Mouse (Mus musculus): ENCODE measurements at regions not wholly inside any gene's neighbourhood (a gene's known extent, or its start where the extent isn't known, plus 50 kb on each side); places are given as distances from the start of the nearest gene placed in this dataset.

DNA sequence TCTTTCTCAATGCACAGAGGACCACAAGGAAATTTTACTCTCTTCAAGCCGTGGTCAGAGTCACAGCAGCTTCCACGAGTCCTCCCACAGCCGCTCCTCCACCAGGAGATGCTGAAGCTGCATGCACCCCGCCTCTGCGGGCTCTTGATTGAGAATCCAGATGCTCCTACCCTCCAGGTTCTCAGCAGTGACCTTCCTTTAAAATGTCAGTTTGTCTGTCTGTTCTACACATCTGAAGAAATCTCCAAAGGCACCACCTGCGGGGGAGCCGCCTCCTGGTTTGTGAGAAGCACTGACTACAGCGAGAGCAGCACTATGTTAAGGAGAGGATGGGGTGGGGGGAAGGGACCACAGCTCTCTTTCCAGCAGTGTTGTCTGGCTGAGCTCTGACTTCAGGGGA is 303.8 kb downstream of the Hlx start:
- Histone ChIP-seq H3K79me3 (ENCODE audit: low read depth) (no peaks in the 10 kb centered on the region), H3K36me3 (ENCODE audit: control insufficient read depth, insufficient read depth) (no peaks in the 10 kb centered on the region), H3K27me3 (ENCODE audit: control insufficient read depth, insufficient read depth, insufficient read length) (no peaks in the 10 kb centered on the region), H3K79me2 (ENCODE audit: control insufficient read depth, insufficient read depth) (no peaks in the 10 kb centered on the region), H3ac (ENCODE audit: control insufficient read depth, insufficient read length, low read depth) (no peak overlapping the region), H3K4me3 (ENCODE audit: insufficient read depth, poor library complexity, severe bottlenecking) (no peak overlapping the region)
- TF ChIP-seq CEBPB (IDR thresholded peaks at IDR 0.05; ENCODE audit: low read depth) (no peak), USF1 (IDR thresholded peaks at IDR 0.05; ENCODE audit: low read depth) (no peak), MAX (IDR thresholded peaks at IDR 0.05) (no peak), FOSL1 (IDR thresholded peaks at IDR 0.05; ENCODE audit: insufficient read depth, low read length, poor library complexity, severe bottlenecking) (no peak), MYOD1 (IDR thresholded peaks at IDR 0.05; ENCODE audit: control insufficient read depth, insufficient read length, low read depth) (no peak), CTCF (IDR thresholded peaks at IDR 0.05; ENCODE audit: control insufficient read depth, insufficient read depth, insufficient read length) (no peak), MYOG (IDR thresholded peaks at IDR 0.05; ENCODE audit: control insufficient read depth, extremely low read depth, insufficient read length) (no peak)

DNA sequence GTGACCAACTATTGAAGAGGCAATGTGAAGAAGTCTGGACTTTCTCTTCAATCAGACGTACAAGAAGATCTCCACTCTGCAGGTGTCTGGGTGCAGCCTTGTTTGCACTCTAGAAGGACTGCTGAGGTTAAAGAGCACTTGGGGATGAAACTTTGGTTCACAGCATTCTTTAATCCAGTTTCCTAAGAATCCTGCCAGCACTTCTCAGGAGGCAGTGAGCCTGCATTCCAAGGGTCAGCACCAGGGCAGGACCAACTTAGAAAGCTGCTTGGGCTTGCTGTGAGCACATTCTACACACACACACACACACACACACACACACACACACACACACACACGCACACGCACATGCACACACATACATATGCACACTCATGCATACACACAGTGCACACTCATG is 304.4 kb downstream of the Hlx start:
- H3K79me3 ChIP-seq (ENCODE audit: low read depth), result no peaks in the 10 kb centered on the region
- no peak overlapping the region for H3K4me3 ChIP-seq (ENCODE audit: insufficient read depth, poor library complexity, severe bottlenecking)
- H3K36me3 ChIP-seq (ENCODE audit: control insufficient read depth, insufficient read depth), result no peaks in the 10 kb centered on the region
- no peak overlapping the region for H3ac ChIP-seq (ENCODE audit: control insufficient read depth, insufficient read length, low read depth)
- H3K27me3 ChIP-seq (ENCODE audit: control insufficient read depth, insufficient read depth, insufficient read length), result no peaks in the 10 kb centered on the region
- H3K79me2 ChIP-seq (ENCODE audit: control insufficient read depth, insufficient read depth), result no peaks in the 10 kb centered on the region
- TF ChIP-seq CEBPB (IDR thresholded peaks at IDR 0.05; ENCODE audit: low read depth) (no peak), MYOD1 (IDR thresholded peaks at IDR 0.05; ENCODE audit: control insufficient read depth, insufficient read length, low read depth) (no peak), MAX (IDR thresholded peaks at IDR 0.05) (no peak), MYOG (IDR thresholded peaks at IDR 0.05; ENCODE audit: control insufficient read depth, extremely low read depth, insufficient read length) (no peak), USF1 (IDR thresholded peaks at IDR 0.05; ENCODE audit: low read depth) (no peak)

DNA sequence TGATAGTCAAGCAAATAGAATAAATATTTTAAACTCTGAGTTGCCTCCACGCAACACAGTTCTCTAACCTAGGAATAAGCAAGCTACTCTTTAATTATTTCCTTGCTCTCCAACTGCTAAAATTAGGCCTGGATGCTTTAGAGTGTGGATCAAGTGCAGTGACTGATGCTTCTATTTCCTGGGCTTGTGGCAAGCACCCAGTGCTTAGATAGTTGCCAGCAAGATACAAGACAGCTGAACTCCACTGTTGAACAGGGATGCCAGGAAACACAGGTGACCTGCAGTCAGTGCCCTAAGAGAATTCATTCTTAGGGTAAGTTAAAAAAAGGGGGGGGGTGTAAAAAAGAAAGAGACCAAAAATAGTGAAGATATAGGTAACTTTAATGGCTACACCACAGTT is 306.7 kb downstream of the Hlx start:
- Histone ChIP-seq H3K79me2 (ENCODE audit: control insufficient read depth, insufficient read depth) (no peaks in the 10 kb centered on the region), H3K4me3 (ENCODE audit: insufficient read depth, poor library complexity, severe bottlenecking) (no peak overlapping the region), H3K36me3 (ENCODE audit: control insufficient read depth, insufficient read depth) (no peaks in the 10 kb centered on the region), H3ac (ENCODE audit: control insufficient read depth, insufficient read length, low read depth) (no peak overlapping the region), H3K27me3 (ENCODE audit: control insufficient read depth, insufficient read depth, insufficient read length) (no peaks in the 10 kb centered on the region), H3K79me3 (ENCODE audit: low read depth) (no peaks in the 10 kb centered on the region)
- no peak for TF ChIP-seq CEBPB (IDR thresholded peaks at IDR 0.05; ENCODE audit: low read depth)
- TF ChIP-seq MAX (IDR thresholded peaks at IDR 0.05), result no peak
- no peak for TF ChIP-seq FOSL1 (IDR thresholded peaks at IDR 0.05; ENCODE audit: insufficient read depth, low read length, poor library complexity, severe bottlenecking)
- TF ChIP-seq MYOD1 (IDR thresholded peaks at IDR 0.05; ENCODE audit: control insufficient read depth, insufficient read length, low read depth), result no peak
- no peak for TF ChIP-seq USF1 (IDR thresholded peaks at IDR 0.05; ENCODE audit: low read depth)
- TF ChIP-seq CTCF (IDR thresholded peaks at IDR 0.05; ENCODE audit: control insufficient read depth, insufficient read depth, insufficient read length), result no peak

DNA sequence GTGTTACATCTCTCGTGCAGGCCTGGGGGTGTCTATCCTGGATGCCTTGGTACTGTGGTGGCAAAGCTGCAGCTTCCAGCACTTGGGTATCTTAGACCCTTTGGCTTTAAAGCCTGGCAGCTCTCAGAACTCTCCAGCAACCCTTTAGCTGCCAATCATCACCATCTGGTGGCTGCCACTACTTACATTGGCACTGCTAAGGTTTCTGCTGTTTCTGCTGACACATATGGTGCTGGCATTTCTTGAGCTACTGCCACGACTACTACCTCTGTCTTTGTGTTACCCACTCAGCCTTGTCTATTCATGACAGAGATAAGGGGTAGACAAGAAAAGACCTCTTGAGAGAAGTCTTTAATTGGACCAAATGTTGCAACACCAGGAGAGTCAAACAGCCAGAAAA is 308.4 kb downstream of the Hlx start:
- no peak overlapping the region for H3K4me3 ChIP-seq (ENCODE audit: insufficient read depth, poor library complexity, severe bottlenecking)
- H3K79me3 ChIP-seq (ENCODE audit: low read depth), result no peaks in the 10 kb centered on the region
- TF ChIP-seq FOSL1 (IDR thresholded peaks at IDR 0.05; ENCODE audit: insufficient read depth, low read length, poor library complexity, severe bottlenecking), result no peak
- no peak for TF ChIP-seq MAX (IDR thresholded peaks at IDR 0.05)
- no peak for TF ChIP-seq USF1 (IDR thresholded peaks at IDR 0.05; ENCODE audit: low read depth)
- no peak for TF ChIP-seq MYOD1 (IDR thresholded peaks at IDR 0.05; ENCODE audit: control insufficient read depth, insufficient read length, low read depth)
- no peak for TF ChIP-seq MYOG (IDR thresholded peaks at IDR 0.05; ENCODE audit: control insufficient read depth, extremely low read depth, insufficient read length)
- TF ChIP-seq CTCF (IDR thresholded peaks at IDR 0.05; ENCODE audit: control insufficient read depth, insufficient read depth, insufficient read length), result no peak
- no peak for TF ChIP-seq CEBPB (IDR thresholded peaks at IDR 0.05; ENCODE audit: low read depth)
- no peaks in the 10 kb centered on the region for H3K36me3 ChIP-seq (ENCODE audit: control insufficient read depth, insufficient read depth)
- no peaks in the 10 kb centered on the region for H3K79me2 ChIP-seq (ENCODE audit: control insufficient read depth, insufficient read depth)
- H3K27me3 ChIP-seq (ENCODE audit: control insufficient read depth, insufficient read depth, insufficient read length), result no peaks in the 10 kb centered on the region
- no peak overlapping the region for H3ac ChIP-seq (ENCODE audit: control insufficient read depth, insufficient read length, low read depth)

DNA sequence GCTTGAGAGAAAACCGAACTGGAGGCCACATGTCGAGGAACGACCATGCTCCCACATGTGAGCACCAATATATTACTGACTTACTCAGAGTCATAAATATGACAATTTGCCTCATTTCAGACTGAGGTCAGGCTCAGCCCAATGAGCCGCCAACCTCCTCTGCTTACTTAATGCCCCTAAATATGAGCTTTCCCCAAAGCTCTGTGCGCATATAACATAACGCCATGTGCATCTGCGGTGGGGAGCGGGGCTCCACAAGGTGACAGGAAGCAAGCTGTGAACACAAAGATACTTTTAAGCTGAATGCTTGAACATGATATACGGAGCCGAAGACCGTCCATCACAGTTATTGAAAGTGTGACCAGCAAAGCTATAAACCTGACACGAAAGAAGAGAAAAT is 319.8 kb downstream of the Hlx start:
- TF ChIP-seq CTCF (IDR thresholded peaks at IDR 0.05; ENCODE audit: control insufficient read depth, insufficient read depth, insufficient read length), result no peak
- no peak for TF ChIP-seq FOSL1 (IDR thresholded peaks at IDR 0.05; ENCODE audit: insufficient read depth, low read length, poor library complexity, severe bottlenecking)
- no peak for TF ChIP-seq MAX (IDR thresholded peaks at IDR 0.05)
- no peak for TF ChIP-seq MYOG (IDR thresholded peaks at IDR 0.05; ENCODE audit: control insufficient read depth, extremely low read depth, insufficient read length)
- no peak for TF ChIP-seq USF1 (IDR thresholded peaks at IDR 0.05; ENCODE audit: low read depth)
- TF ChIP-seq MYOD1 (IDR thresholded peaks at IDR 0.05; ENCODE audit: control insufficient read depth, insufficient read length, low read depth), result no peak
- TF ChIP-seq CEBPB (IDR thresholded peaks at IDR 0.05; ENCODE audit: low read depth), result no peak
- H3ac ChIP-seq (ENCODE audit: control insufficient read depth, insufficient read length, low read depth), result no peak overlapping the region

DNA sequence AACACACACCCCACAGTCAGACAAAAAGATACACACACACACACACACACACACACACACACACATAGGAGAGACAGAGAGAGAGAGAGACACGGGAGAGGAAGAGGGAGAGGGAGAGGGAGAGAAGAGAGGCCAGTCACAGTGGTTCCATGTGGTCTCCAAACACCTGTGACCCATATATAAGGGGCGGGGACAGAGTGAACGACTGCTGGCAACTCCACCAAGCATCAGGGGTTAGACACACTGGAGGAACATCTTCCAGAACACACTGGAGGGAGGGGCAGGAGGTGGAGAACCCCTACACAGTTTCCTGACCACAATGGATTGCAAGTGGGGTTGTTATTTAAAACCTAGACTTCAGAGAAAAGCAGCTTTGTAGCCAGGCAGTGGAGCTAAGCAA is 321.4 kb downstream of the Hlx start:
- Histone ChIP-seq H3K79me2 (ENCODE audit: control insufficient read depth, insufficient read depth) (no peaks in the 10 kb centered on the region), H3K27me3 (ENCODE audit: control insufficient read depth, insufficient read depth, insufficient read length) (no peaks in the 10 kb centered on the region), H3K4me3 (ENCODE audit: insufficient read depth, poor library complexity, severe bottlenecking) (no peak overlapping the region), H3K36me3 (ENCODE audit: control insufficient read depth, insufficient read depth) (no peaks in the 10 kb centered on the region), H3K79me3 (ENCODE audit: low read depth) (no peaks in the 10 kb centered on the region), H3ac (ENCODE audit: control insufficient read depth, insufficient read length, low read depth) (no peak overlapping the region)
- TF ChIP-seq FOSL1 (IDR thresholded peaks at IDR 0.05; ENCODE audit: insufficient read depth, low read length, poor library complexity, severe bottlenecking) (no peak), MYOD1 (IDR thresholded peaks at IDR 0.05; ENCODE audit: control insufficient read depth, insufficient read length, low read depth) (no peak), CTCF (IDR thresholded peaks at IDR 0.05; ENCODE audit: control insufficient read depth, insufficient read depth, insufficient read length) (no peak), USF1 (IDR thresholded peaks at IDR 0.05; ENCODE audit: low read depth) (no peak), MAX (IDR thresholded peaks at IDR 0.05) (no peak), MYOG (IDR thresholded peaks at IDR 0.05; ENCODE audit: control insufficient read depth, extremely low read depth, insufficient read length) (no peak), CEBPB (IDR thresholded peaks at IDR 0.05; ENCODE audit: low read depth) (no peak)

More for the DNA sequence above, 319.8 kb downstream of the Hlx start:
- H3K4me3 ChIP-seq (ENCODE audit: insufficient read depth, poor library complexity, severe bottlenecking), result no peak overlapping the region
- no peaks in the 10 kb centered on the region for H3K27me3 ChIP-seq (ENCODE audit: control insufficient read depth, insufficient read depth, insufficient read length)
- H3K36me3 ChIP-seq (ENCODE audit: control insufficient read depth, insufficient read depth), result no peaks in the 10 kb centered on the region
- H3K79me3 ChIP-seq (ENCODE audit: low read depth), result no peaks in the 10 kb centered on the region
- no peaks in the 10 kb centered on the region for H3K79me2 ChIP-seq (ENCODE audit: control insufficient read depth, insufficient read depth)

Data from C2C12 (cell line).